Mouse (Mus musculus) brain, embryonic 14.5 days (tissue): ENCODE measurements at regions not wholly inside any gene's neighbourhood (a gene's known extent, or its start where the extent isn't known, plus 50 kb on each side); places are given as distances from the start of the nearest gene placed in this dataset.

Source experiments
- CTCF ChIP-seq: fragments of 200-500 bp; IDR thresholded peaks from 2 replicates; pipeline ENCODE4 v1.5.1; 2012; ENCODE audit warnings: inconsistent platforms, mild to moderate bottlenecking, moderate library complexity, borderline replicate concordance; ENCODE audit not compliant: insufficient read depth, insufficient read length; ENCODE audit errors: extremely low read depth
- POLR2A ChIP-seq: fragments of 200-500 bp; IDR thresholded peaks from 2 replicates; pipeline ENCODE4 v1.6.1; 2012; ENCODE audit warnings: mild to moderate bottlenecking, inconsistent platforms, borderline replicate concordance; ENCODE audit not compliant: poor library complexity, insufficient read depth, insufficient read length, severe bottlenecking; ENCODE audit errors: extremely low read depth

DNA sequence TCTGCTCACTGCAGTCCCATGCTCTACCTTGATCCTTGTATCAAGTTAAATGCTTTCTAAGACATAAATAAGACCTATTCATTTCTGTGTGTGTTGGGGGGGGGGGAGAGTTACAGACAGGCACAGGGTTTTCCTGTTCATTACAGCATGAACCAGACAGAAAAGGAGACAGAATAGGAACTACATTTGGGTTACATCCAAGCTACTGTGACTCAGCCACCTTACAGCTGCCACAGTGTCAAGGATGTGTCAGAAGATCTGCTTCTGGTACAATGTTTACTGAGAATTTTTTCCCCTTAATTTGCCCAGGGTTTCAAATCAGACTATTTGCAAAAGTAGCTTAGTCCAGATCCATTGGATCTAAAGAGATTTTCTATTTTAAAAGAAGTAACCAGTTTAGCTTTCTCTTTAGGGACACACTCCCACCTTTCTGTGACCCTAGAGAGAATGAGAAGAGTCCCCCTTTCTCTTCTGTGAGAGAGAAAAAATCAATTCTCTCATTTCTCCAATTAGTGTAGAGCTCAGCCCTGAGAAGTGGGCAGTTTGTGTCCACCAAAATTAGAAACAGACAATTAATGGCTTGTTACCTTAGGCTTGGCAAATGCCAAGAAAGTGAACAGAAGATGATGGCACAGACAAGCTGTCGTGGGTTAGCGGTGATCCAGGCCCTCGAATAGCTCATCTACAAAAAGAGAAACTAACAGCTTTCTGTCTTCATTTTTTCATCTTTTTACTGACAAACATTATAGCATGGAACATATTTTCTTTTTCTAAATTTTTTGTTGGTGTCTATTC lies 55.8 kb upstream of the E2f3 start:
- TF ChIP-seq CTCF: no peak
- TF ChIP-seq POLR2A: no peak
